Mouse (Mus musculus): Measurements from ENCODE around the gene Zbtb43.
A peak's percentile ranks its signal among the peaks of the same experiment; 100 is the strongest.

Zbtb43 gene

GRCm38 (mm10) chr2:33468466-33469097 is at the start of gene Zbtb43:
Gene Zbtb43 (minus strand): TSS chr2:33468559.
- DNase-seq (ENCODE audit: low spot score), result peak; percentile 92

GRCm38 (mm10) chr2:33515856-33516255 is 47.5 kb upstream of the Zbtb43 start:
- no peak for DNase-seq (ENCODE audit: low spot score)

GRCm38 (mm10) chr2:33515431-33515830 is 47.1 kb upstream of the Zbtb43 start:
- DNase-seq (ENCODE audit: low spot score), result no peak

GRCm38 (mm10) chr2:33510791-33511190 is 42.4 kb upstream of the Zbtb43 start:
- DNase-seq (ENCODE audit: low spot score), result no peak

- no peak for DNase-seq (ENCODE audit: low spot score)
Observed at GRCm38 (mm10) chr2:33502602-33503001, 34.2 kb upstream of the Zbtb43 start.

GRCm38 (mm10) chr2:33498280-33498679 is 29.9 kb upstream of the Zbtb43 start:
- DNase-seq (ENCODE audit: low spot score), result peak; percentile 20

GRCm38 (mm10) chr2:33495654-33496053 is 27.3 kb upstream of the Zbtb43 start:
- DNase-seq (ENCODE audit: low spot score), result no peak

GRCm38 (mm10) chr2:33492041-33492440 is 23.7 kb upstream of the Zbtb43 start:
- no peak for DNase-seq (ENCODE audit: low spot score)

GRCm38 (mm10) chr2:33489565-33489964 is 21.2 kb upstream of the Zbtb43 start:
- no peak for DNase-seq (ENCODE audit: low spot score)

GRCm38 (mm10) chr2:33487332-33487731 is 19.0 kb upstream of the Zbtb43 start:
- DNase-seq (ENCODE audit: low spot score), result no peak

GRCm38 (mm10) chr2:33486866-33487265 is 18.5 kb upstream of the Zbtb43 start:
- peak; percentile 75 for DNase-seq (ENCODE audit: low spot score)

- DNase-seq (ENCODE audit: low spot score), result no peak
Observed at GRCm38 (mm10) chr2:33477961-33478755, 9.8 kb upstream of the Zbtb43 start.

GRCm38 (mm10) chr2:33475961-33476360 is 7.6 kb upstream of the Zbtb43 start:
- DNase-seq (ENCODE audit: low spot score), result no peak

GRCm38 (mm10) chr2:33467546-33468465 is 553 bp downstream of the Zbtb43 start:
- peak; percentile 25 for DNase-seq (ENCODE audit: low spot score)

- no peak for DNase-seq (ENCODE audit: low spot score)
Observed at GRCm38 (mm10) chr2:33465966-33466365, 2.4 kb downstream of the Zbtb43 start.

- DNase-seq (ENCODE audit: low spot score), result no peak
Observed at GRCm38 (mm10) chr2:33465215-33465614, 3.1 kb downstream of the Zbtb43 start.

- no peak for DNase-seq (ENCODE audit: low spot score)
Observed at GRCm38 (mm10) chr2:33462066-33462465, 6.3 kb downstream of the Zbtb43 start.

GRCm38 (mm10) chr2:33461066-33461465 is 7.3 kb downstream of the Zbtb43 start:
- DNase-seq (ENCODE audit: low spot score), result no peak

- DNase-seq (ENCODE audit: low spot score), result no peak
Observed at GRCm38 (mm10) chr2:33459660-33460059, 8.7 kb downstream of the Zbtb43 start.

- no peak for DNase-seq (ENCODE audit: low spot score)
Observed at GRCm38 (mm10) chr2:33456696-33457095, 11.7 kb downstream of the Zbtb43 start.

- DNase-seq (ENCODE audit: low spot score), result no peak
Observed at GRCm38 (mm10) chr2:33456242-33456641, 12.1 kb downstream of the Zbtb43 start.

GRCm38 (mm10) chr2:33455350-33455749 is 13.0 kb downstream of the Zbtb43 start:
- DNase-seq (ENCODE audit: low spot score), result no peak
